Mouse (Mus musculus): ENCODE data around the gene Txn2. TPM values are rescaled to one million over a fixed set of nuclear protein-coding genes. Genes with fewer than 3 reads are reported as not detected.

Gene Txn2
- total RNA-seq, 2 experiments from 2014 or later, result 139 to 143 TPM

- intact Hi-C loops (cut with DNase I), result loop anchor here (1.0 kb wide), 1 partner anchor 22 kb away; no protein-coding TSS in a partner anchor
- Histone ChIP-seq H3K4me3 (peak within 1 kb of the TSS; percentile 68), H3K27ac (peak within 1 kb of the TSS; percentile 33; the same call in 1 of the 2 replicates)
- peak; percentile 87 to 88 for DNase-seq (ENCODE audit: extremely low spot score in 1 of 2, low spot score in 2 of 2)
- TF ChIP-seq CTCF (IDR thresholded peaks at IDR 0.05), result peak; percentile 49
These were observed 27.6 kb upstream of the Txn2 start, which contains the start of gene Foxred2 for GRCm38 (mm10) chr15:77956404-77956901. Gene Foxred2, minus strand, starts transcription at chr15:77956722.

DNA sequence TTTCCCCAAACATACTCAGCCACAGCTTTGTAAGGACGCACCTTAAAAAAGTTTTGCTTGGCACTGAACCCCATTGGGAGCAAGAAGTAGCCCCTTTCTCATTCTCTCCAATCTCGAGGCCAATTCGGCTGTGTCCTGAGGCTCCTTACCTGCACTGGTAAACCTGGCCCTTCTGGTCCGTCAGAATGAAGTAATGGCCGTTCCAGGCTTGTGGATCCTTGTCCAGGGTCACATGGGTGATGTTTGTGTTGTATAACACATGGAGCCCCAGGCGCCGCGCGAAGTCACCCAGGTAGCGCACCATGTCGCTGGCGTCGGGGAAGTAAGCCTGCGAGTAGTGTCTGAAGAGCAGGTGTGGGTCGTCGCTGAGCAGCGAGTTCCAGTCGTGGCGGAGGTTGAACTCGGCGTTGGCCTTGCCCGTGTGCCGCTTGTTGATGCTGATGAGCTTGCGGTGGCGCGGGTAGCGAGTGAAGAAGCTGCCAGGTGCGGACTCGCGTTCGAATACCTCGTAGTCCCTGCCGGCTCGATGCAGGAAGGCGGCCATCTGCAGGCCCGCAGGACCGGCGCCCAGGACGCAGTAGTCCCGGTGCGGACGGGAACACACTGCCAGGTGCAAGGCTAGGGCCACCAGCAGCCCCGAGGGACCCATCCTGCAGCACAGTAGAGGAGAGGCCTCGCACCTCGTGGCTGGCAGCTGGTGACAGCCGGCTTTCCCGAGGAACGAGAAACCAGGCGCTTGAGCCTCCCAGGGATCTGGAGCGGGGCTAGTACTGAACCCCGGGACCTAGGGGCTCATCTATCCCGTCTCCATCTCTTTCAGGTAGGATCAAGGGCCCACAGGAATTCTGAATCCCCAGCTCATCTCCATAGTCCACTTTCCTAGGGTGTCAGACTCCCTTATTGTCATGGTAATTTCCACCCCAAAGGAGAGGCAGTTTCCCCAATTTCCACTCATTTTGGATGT lies 26.9 kb upstream of the Txn2 start:
- no peak for TF ChIP-seq CTCF (IDR thresholded peaks at IDR 0.05)
- DNase-seq (ENCODE audit: extremely low spot score in 1 of 2, low spot score in 2 of 2), result no peak
- peak overlapping the region; percentile 33; the same call in 1 of the 2 replicates for H3K27ac ChIP-seq
- peak overlapping the region; percentile 68 for H3K4me3 ChIP-seq
- intact Hi-C loops (cut with DNase I), result loop anchor here (1.0 kb wide), 1 partner anchor 21 kb away; no protein-coding TSS in a partner anchor

- intact Hi-C loops (cut with DNase I), result no loop called here
These were observed 25.6 kb upstream of the Txn2 start for GRCm38 (mm10) chr15:77954362-77954761.

GRCm38 (mm10) chr15:77952921-77953320 lies 24.1 kb upstream of the Txn2 start:
- no peak overlapping the region for H3K27ac ChIP-seq
- intact Hi-C loops (cut with DNase I), result no loop called here
- no peak overlapping the region for H3K4me3 ChIP-seq
- no peak for DNase-seq (ENCODE audit: extremely low spot score in 1 of 2, low spot score in 2 of 2)
- TF ChIP-seq CTCF (IDR thresholded peaks at IDR 0.05), result no peak

More at GRCm38 (mm10) chr15:77954362-77954761, 25.6 kb upstream of the Txn2 start:
- TF ChIP-seq CTCF (IDR thresholded peaks at IDR 0.05), result no peak
- Histone ChIP-seq H3K4me3 (no peak overlapping the region), H3K27ac (no peak overlapping the region)
- no peak for DNase-seq (ENCODE audit: extremely low spot score in 1 of 2, low spot score in 2 of 2)

DNA sequence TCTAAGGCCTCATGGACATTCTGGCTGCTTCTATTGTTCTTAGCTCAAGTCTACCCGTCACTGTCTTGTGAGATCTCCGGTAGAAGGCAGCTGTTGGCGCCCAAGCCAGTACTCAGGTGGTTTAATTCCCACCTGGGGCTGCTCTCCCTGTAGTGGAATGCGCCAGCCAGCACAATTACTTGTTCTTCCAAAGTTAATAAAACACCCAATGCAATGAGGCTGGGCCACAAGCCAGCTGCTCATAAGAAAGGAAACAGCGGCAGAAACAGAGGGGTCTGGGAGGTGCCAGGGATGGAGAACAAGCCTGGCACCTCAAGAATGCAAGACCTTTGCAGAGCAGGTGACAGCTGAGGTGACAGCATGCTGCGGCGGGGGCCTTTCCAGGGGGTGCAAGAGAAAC lies 20.3 kb upstream of the Txn2 start:
- no peak for TF ChIP-seq CTCF (IDR thresholded peaks at IDR 0.05)
- intact Hi-C loops (cut with DNase I), result no loop called here
- DNase-seq (ENCODE audit: extremely low spot score in 1 of 2, low spot score in 2 of 2), result no peak
- no peak overlapping the region for H3K4me3 ChIP-seq
- no peak overlapping the region for H3K27ac ChIP-seq

DNA sequence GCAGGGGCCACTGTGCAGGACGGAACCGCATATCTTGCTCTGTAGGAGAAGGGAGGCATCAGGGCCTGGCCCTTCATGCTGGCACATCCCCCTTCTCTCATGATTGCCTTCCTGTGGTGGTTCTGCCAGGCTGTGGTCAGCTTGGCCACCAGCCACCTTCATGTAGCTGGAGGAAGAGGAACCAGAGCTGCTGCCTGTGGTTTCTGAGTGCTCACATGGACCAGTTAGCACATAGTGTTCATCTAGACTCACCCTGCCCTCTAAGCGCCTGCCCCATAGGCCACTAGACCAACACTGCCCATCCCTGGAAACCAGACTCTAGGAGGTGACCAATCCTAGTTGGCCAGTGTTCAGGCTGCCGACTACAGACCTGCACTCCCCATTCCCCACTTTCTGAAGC lies 16.9 kb upstream of the Txn2 start:
- no peak for DNase-seq (ENCODE audit: extremely low spot score in 1 of 2, low spot score in 2 of 2)
- Histone ChIP-seq H3K4me3 (no peak overlapping the region), H3K27ac (no peak overlapping the region)
- intact Hi-C loops (cut with DNase I), result no loop called here
- TF ChIP-seq CTCF (IDR thresholded peaks at IDR 0.05), result no peak

GRCm38 (mm10) chr15:77941563-77941962 lies 12.8 kb upstream of the Txn2 start:
- intact Hi-C loops (cut with DNase I), result no loop called here
- TF ChIP-seq CTCF (IDR thresholded peaks at IDR 0.05), result no peak
- no peak for DNase-seq (ENCODE audit: extremely low spot score in 1 of 2, low spot score in 2 of 2)
- no peak overlapping the region for H3K4me3 ChIP-seq
- H3K27ac ChIP-seq, result no peak overlapping the region

- H3K4me3 ChIP-seq, result no peak overlapping the region
- no peak for TF ChIP-seq CTCF (IDR thresholded peaks at IDR 0.05)
- DNase-seq (ENCODE audit: extremely low spot score in 1 of 2, low spot score in 2 of 2), result no peak
- intact Hi-C loops (cut with DNase I), result no loop called here
- no peak overlapping the region for H3K27ac ChIP-seq
These were observed 9.7 kb upstream of the Txn2 start for GRCm38 (mm10) chr15:77938516-77938915.

DNA sequence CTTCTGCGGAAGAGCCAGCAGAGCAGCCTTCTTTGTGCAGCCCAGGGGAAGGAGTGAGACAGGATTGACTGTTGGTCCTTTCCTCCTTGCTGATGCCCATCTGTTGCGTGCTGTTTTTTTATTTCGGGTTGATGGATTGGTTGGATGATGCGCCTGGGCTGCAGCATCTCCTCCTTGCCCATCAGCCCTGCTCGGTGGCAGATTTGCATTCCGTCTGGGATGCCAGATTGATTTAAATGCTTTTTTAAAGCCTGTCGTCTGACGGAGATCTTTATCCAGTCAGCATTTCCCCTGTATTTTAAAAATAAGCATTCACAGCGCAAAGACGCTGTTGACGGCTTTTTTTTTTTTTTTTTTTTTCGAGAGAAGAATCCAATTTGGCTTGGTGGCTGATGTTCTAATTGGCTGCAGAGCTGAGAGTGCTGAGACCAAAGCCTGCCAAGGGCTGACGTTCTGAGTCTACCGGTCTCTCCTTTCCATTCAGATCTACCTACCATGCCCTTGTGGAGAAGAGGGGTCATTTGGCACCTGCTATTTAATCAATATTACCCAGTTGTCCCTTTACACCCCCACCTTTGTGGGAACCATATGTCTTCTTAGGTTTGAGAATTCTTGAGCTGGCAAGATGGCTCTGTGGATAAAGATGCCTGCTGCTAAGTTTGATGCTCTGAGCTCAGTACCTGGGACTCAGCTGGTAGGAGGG lies 7.0 kb upstream of the Txn2 start:
- no peak for TF ChIP-seq CTCF (IDR thresholded peaks at IDR 0.05)
- intact Hi-C loops (cut with DNase I), result no loop called here
- no peak for DNase-seq (ENCODE audit: extremely low spot score in 1 of 2, low spot score in 2 of 2)
- Histone ChIP-seq H3K4me3 (no peak overlapping the region), H3K27ac (peak overlapping the region; percentile 79)

GRCm38 (mm10) chr15:77934968-77935367 lies 6.2 kb upstream of the Txn2 start:
- H3K27ac ChIP-seq, result peak overlapping the region; percentile 79
- intact Hi-C loops (cut with DNase I), result loop anchor here (1.0 to 5.0 kb wide), 2 partner anchors 21 to 237 kb away; partner anchors contain the start of genes Foxred2 and Ift27
- no peak for DNase-seq (ENCODE audit: extremely low spot score in 1 of 2, low spot score in 2 of 2)
- no peak overlapping the region for H3K4me3 ChIP-seq
- TF ChIP-seq CTCF (IDR thresholded peaks at IDR 0.05), result no peak

GRCm38 (mm10) chr15:77934326-77934725 lies 5.5 kb upstream of the Txn2 start:
- no peak for TF ChIP-seq CTCF (IDR thresholded peaks at IDR 0.05)
- peak in 1 of 2 experiments; percentile 27 for DNase-seq (ENCODE audit: extremely low spot score in 1 of 2, low spot score in 2 of 2)
- no peak overlapping the region for H3K4me3 ChIP-seq
- H3K27ac ChIP-seq, result peak overlapping the region; percentile 79
- intact Hi-C loops (cut with DNase I), result loop anchor here (1.0 to 5.0 kb wide), 2 partner anchors 22 to 238 kb away; partner anchors contain the start of genes Foxred2 and Ift27

Measured in left cerebral cortex, adult 2 months (tissue).